Mouse (Mus musculus): ENCODE results near the gene Pctp.

The Pctp gene

DNA sequence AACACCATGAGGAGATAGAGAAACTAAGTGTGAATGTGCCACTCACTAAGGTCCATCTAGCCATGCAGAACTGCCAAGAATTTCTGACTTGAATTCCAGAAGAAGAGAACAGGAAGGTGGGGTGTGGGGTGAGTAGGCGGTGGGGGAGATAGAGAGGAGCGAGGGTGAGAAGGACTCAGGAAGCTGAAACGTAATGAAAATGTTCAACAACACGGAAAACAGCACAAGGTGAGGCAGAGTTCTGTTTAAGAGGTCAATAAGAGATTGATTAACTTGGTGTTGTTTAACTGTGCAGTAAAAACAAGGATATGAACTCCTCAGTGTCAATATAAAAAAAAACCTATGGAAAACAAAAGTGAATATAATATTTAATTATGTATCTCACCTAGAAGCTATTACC, 3.4 kb upstream of the Pctp start:
- DNase-seq = no peak

DNA sequence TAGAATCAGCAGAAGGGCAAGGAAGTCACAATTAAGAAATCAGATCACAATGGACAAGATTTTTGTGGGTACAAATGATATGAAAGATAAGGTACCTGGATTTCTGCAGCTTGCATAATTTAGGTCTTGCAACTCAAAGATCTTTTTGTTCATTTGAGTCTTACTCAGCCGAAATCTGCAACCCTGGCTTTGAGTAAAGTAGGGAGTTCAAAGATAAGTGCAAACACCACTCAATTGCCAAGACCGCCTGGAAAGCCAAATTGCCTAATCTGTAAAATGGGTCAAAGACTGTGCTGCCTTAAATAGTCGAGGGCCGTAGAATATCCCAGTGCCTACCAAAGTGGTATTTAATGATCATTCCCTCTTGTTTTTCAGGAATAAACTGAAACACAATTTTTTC, 692 bp upstream of the Pctp start:
- no peak for DNase-seq

DNA sequence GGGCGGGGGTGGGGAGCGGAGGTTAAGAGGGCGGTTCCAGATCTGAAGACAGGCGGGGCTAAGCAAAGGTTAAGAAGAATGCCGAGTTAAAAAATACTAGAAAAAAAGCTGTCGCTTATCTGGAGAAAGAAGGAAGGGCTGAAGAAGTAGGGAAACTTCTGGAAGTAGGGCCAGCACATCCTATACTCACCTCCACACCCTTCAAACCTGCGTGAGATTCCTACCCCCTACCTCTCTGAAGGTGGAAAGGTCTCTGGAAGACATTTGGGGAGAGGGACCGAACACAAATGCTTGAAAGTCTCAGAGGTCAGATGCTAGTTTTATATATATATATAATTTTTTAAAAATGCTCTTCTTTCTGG, 274 bp upstream of the Pctp start:
- DNase-seq = no peak

- DNase-seq = no peak
Observed at GRCm38 (mm10) chr11:90001396-90002230, 1.1 kb downstream of the Pctp start.

GRCm38 (mm10) chr11:90000666-90001065, 2.0 kb downstream of the Pctp start:
- no peak for DNase-seq

DNA sequence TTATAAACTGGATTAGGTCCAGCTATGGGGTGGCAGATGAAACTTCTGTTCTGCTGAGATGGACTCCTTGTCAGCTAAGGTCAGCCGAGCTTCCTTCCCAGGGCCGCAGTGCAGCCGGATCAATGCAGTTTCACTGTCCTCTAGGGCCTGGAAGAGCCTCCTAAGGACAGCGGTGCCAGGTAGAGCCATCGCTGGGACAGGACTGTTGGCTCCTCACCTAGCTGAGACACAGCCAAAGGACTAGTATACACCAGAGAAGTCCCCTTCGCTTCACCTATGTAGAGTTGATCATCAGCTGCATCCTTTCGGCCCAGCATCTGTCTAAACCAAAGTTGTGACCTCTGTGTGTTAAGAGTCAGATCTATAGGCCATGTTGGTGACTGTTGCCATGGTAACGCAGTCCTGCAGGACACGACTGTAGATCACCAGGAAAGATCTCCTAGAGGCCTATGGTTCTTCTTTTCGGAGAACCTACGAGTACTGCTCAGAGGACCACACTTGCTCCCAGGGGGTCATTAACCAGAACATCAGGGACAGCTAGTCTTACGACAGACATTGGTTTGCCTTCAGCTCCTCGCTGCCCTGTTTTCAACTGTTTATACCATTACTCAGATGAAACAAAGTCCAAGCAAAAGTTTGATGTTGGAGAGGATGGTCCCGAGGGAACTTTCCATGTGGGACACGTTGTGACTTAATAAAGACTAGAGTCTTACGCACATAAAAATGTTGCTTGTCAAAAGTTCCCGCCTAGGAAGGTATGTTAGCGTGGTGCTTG, 3.5 kb downstream of the Pctp start:
- no peak for DNase-seq

- no peak for DNase-seq
Observed at GRCm38 (mm10) chr11:89996856-89997255, 5.8 kb downstream of the Pctp start.

DNA sequence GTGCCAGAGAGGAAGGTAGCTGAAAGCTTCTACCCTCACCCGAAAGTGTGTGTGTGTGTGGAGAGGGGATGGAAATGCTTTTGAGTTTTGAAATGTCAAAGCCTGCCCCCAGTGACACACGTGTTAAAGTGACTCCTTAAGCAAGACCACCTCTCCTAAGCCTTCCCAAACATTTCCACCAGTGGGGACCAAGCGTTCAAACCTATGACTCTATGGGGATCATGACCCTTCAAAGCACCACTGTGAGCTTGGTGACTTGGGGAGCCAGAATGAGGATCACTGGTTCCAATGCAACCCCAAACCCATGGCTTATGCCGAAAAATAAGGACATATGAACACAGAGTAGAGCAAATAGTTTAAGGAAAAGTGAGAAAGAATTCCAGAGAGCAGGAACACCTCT, 6.3 kb downstream of the Pctp start:
- DNase-seq = no peak

- DNase-seq = no peak
Observed at GRCm38 (mm10) chr11:89995596-89995995, 7.1 kb downstream of the Pctp start.

- no peak for DNase-seq
Observed at GRCm38 (mm10) chr11:89994706-89995105, 8.0 kb downstream of the Pctp start.

- no peak for DNase-seq
Observed at GRCm38 (mm10) chr11:89991661-89992060, 11.0 kb downstream of the Pctp start.

GRCm38 (mm10) chr11:89988936-89989589, 13.6 kb downstream of the Pctp start:
- DNase-seq = peak in 1 of 2 experiments; percentile 57

DNA sequence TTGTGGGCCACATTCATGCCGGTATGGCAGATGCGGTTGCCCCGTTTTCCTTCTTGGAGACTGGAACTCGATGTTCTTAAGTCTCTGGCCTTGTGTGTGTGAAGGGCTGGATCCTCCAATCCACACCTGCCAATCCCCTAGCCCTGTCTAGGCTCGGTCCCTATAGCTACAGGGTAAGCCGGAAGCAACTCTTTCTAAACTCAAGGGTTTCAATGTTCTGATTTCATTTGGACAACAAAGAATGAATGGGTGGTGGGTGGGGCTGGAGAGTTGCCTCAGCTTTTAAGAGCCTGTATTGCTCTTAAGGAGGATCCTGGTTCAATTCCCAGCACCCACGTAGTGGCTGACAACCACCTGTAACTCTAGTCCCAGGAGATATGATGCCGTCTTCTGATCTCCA, 16.2 kb downstream of the Pctp start:
- DNase-seq = no peak

- DNase-seq = no peak
Observed at GRCm38 (mm10) chr11:89985200-89986187, 17.2 kb downstream of the Pctp start.

DNA sequence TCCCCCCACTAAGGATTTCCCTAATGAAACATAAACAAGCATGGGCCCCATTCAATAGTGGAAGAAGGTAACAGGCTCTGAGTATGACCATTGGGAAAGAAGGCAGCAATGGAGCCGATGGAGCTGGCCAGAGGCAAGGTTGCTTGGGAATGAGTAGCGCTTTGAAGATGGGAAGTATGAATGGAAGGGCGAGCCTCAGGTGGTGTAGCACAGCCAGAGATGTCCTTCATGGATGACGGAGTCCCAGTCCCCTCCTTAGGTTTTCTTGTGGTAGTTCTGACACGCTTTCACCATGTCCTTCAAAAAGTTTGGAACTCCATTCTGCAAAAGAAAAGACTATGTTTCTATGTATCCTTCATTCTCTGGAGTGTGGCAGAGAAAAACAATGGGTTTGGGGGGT, 18.3 kb downstream of the Pctp start:
- DNase-seq = no peak

- DNase-seq = no peak
Observed at GRCm38 (mm10) chr11:89982918-89983317, 19.8 kb downstream of the Pctp start.

GRCm38 (mm10) chr11:89980106-89980505, 22.6 kb downstream of the Pctp start:
- no peak for DNase-seq

DNA sequence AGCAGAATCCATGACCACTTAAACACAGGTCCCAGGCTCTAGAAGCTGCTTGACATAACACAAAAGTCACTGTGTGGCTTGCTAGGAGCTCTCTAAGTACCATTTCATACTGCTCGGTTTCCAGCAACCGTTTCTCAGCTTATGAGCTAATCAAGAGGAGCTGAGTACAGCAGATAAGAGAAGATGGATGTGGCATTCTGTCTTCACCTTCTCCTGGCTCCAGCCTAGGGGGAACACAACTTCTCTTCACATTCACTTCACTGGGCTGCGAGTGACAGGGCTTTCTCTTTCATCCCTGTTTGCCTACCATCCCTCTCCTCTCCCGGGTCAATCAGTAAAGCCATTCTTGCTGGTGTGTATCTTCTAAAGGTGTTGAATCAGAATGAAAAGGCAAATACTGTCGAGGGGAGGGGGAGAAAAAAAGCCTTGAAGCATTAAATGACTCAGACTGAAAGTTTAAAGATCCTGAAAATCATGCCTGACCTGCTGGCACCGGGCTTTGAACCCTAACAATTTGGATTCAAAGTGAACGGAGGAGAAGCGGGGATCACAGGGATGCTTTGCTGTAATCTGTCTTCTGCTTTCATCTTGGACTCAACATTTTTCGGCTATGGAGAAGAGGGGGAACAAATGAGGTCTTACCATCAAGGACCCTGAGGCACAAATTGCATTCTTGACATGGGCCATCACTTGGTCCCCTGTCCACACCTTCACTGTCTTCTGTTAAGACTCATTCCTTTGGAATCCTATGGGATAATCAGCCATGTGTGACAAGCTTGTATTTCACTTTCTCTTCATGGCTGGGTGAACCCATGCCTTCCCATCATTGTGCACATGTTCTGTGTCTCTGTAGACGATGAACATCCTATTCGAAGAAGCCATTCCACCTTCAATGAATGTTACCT, 23.5 kb downstream of the Pctp start:
- DNase-seq = no peak

GRCm38 (mm10) chr11:89978353-89978831, 24.3 kb downstream of the Pctp start:
- no peak for DNase-seq

GRCm38 (mm10) chr11:89977746-89978352, 24.8 kb downstream of the Pctp start:
- no peak for DNase-seq

GRCm38 (mm10) chr11:89976361-89976760, 26.3 kb downstream of the Pctp start:
- no peak for DNase-seq
